Mouse (Mus musculus) ES-Bruce4 (cell line): ENCODE results near the gene Plekha1.

Source experiments
- CTCF ChIP-seq: IDR thresholded peaks from one replicate; pipeline ENCODE4 v1.8.1; 2011; ENCODE audit warnings: low read depth, low read length
- POLR2A ChIP-seq: IDR thresholded peaks from one replicate; pipeline ENCODE4 v1.8.1; 2011; ENCODE audit warnings: low read length; ENCODE audit not compliant: insufficient read depth

GRCm38 (mm10) chr7:130948563-130949208 is 83.1 kb downstream of the Plekha1 start:
- TF ChIP-seq CTCF (no peak), POLR2A (no peak)
